Mouse (Mus musculus): ENCODE measurements at regions not wholly inside any gene's neighbourhood (a gene's known extent, or its start where the extent isn't known, plus 50 kb on each side); places are given as distances from the start of the nearest gene placed in this dataset.

GRCm38 (mm10) chr15:59799124-59799815 lies 217.1 kb downstream of the 4933412E24Rik start:
- intact Hi-C loops (cut with DNase I; ENCODE audit: low total_unique reads): no loop called here

GRCm38 (mm10) chr15:59798486-59798885 lies 217.9 kb downstream of the 4933412E24Rik start:
- intact Hi-C loops (cut with DNase I; ENCODE audit: low total_unique reads): no loop called here
- no peak for DNase-seq

More at GRCm38 (mm10) chr15:59799124-59799815, 217.1 kb downstream of the 4933412E24Rik start:
- no peak for DNase-seq

DNA sequence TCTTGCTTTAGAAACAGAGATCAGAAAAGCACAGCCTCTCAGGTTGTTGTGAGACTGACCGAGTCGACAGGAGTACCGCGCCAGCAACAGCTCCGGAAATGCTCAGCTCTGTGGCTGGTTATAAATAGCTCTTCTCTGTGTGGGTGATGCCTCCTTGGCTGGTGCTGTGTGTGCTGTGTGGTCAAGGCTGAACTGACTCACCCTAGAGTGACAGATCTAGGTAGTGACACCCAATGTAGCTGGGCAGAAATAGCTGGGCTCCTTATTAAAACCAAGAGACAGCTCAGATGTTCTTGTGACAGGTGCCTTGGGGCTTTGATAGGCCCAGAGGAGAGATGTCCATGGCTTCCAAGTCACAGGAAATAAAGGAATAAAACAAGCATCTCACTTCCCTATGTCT lies 220.7 kb downstream of the 4933412E24Rik start:
- intact Hi-C loops (cut with DNase I; ENCODE audit: low total_unique reads): no loop called here
- DNase-seq: peak; percentile 44

- no peak for DNase-seq
- intact Hi-C loops (cut with DNase I; ENCODE audit: low total_unique reads): no loop called here
Measured at GRCm38 (mm10) chr15:59794871-59795270, 221.5 kb downstream of the 4933412E24Rik start.

DNA sequence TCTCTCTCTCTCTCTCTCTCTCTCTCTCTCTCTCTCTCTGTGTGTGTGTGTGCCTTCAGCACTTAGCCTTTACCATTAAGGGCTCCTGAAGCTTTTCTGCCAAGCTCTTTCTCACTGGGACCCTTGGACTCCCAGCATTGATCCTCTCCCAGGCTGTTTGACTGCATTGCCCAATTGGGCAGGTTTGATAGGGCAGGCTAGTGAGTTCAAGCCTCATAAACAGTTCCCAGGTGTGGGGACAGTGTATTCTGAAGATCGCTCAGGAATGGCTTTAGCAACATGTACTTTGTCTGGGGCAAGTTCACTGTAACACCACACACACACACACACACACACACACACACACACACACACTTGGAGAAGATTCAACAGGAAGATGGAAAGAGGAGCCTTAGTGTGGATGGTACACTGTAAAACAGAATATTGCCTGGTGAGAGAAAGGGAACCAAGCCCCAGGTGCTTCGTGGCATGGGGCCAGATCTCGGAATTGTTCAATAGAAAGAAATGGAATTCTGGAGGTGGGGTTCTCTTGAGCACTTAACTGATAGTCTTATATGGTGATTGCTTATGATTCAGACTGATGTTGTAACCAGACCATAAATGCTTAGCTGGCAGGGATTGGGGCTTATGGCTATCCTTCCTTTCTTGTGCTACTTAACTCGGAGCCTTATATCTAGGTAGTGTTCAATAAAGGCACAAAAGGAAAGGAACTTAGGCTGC lies 229.5 kb downstream of the 4933412E24Rik start:
- DNase-seq: no peak
- intact Hi-C loops (cut with DNase I; ENCODE audit: low total_unique reads): no loop called here

DNA sequence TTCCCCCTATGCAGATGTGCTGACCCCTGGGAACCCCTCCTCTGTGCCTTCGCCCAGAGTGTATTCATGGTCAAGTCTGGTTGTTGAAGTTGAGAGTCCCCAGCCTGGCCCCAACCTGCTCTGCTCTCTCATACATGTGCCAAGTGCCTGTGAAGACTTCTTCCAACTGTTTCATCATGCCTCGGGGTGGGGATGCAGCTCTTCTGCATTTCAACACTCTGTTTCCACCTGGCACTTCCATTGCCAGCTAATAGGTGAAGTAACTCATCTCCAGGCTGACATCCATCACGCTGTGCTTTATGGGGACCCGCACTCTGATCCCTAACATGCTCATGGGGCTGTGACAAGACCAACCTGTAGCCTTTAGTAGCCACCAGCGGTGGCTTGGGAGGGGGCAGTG lies 230.4 kb downstream of the 4933412E24Rik start:
- intact Hi-C loops (cut with DNase I; ENCODE audit: low total_unique reads): no loop called here
- no peak for DNase-seq

- DNase-seq: no peak
- intact Hi-C loops (cut with DNase I; ENCODE audit: low total_unique reads): no loop called here
Measured at GRCm38 (mm10) chr15:59784556-59784929, 231.9 kb downstream of the 4933412E24Rik start.

GRCm38 (mm10) chr15:59783782-59784555 lies 232.4 kb downstream of the 4933412E24Rik start:
- intact Hi-C loops (cut with DNase I; ENCODE audit: low total_unique reads): no loop called here
- DNase-seq: peak; percentile 10

GRCm38 (mm10) chr15:59783393-59783781 lies 233.0 kb downstream of the 4933412E24Rik start:
- intact Hi-C loops (cut with DNase I; ENCODE audit: low total_unique reads): no loop called here
- no peak for DNase-seq

DNA sequence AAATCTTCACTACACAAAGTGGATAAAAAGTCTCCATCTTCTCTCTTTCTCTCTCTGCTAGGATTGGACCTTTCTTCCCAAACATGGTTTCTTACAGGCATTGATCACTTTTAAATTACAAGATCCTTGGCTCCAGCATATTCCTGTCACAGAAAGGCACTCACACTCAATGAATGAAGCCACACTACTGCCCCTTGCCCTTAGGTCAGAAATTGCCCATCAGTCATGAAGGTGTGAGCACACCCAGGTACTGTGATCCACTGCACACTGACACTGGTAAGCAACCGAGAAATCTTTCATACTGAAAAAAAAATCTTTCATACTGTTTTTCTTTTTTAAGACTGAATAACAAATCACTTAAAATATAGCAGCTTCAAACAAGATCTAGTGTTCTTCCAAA lies 235.9 kb downstream of the 4933412E24Rik start:
- no peak for DNase-seq
- intact Hi-C loops (cut with DNase I; ENCODE audit: low total_unique reads): no loop called here

- DNase-seq: peak; percentile 87
- intact Hi-C loops (cut with DNase I; ENCODE audit: low total_unique reads): no loop called here
Measured at GRCm38 (mm10) chr15:59777307-59777871, 239.0 kb downstream of the 4933412E24Rik start.

DNA sequence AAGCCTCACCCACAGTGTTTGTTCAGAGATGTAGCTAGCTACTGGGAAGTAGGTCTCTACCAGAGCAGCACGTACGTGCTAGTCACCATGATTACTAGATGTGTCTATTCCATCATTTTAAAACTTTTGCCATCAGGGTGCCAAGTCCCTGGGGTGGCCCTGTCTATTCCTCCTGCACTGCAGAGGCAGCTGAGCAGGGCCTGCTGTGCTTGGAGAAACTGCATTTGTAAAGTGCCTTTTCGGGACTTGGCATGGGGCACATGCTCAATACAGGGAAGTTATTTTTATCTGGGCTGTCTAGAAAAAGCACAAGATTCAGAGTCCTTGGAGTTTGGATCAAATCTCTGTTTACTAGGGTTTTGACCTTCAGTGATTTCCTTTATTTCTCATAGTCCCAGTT lies 240.6 kb downstream of the 4933412E24Rik start:
- intact Hi-C loops (cut with DNase I; ENCODE audit: low total_unique reads): no loop called here
- no peak for DNase-seq

DNA sequence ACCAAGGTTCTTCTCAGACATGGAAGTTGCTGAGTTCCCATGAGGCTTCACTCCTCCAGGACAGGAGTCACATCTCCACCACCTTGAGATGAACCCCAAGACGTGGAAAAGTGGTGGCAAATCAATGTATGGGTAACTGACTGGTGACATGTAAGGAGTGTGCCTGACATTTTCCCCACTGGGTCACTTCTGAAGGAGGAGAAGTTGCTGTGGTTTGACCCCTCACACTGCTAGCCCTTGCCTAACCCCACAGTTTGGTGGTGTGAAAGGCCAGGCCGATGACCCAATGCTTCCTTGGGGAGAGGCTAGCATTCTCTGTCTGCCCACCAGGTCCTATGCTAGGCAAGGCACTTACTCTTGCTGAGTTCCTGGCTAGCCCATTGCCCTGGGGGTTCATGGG lies 242.4 kb downstream of the 4933412E24Rik start:
- intact Hi-C loops (cut with DNase I; ENCODE audit: low total_unique reads): no loop called here

GRCm38 (mm10) chr15:59772595-59772994 lies 243.8 kb downstream of the 4933412E24Rik start:
- no peak for DNase-seq
- intact Hi-C loops (cut with DNase I; ENCODE audit: low total_unique reads): no loop called here

More for the DNA sequence above, 242.4 kb downstream of the 4933412E24Rik start:
- no peak for DNase-seq

- intact Hi-C loops (cut with DNase I; ENCODE audit: low total_unique reads): no loop called here
- DNase-seq: no peak
Measured at GRCm38 (mm10) chr15:59762061-59762460, 254.4 kb downstream of the 4933412E24Rik start.

- intact Hi-C loops (cut with DNase I; ENCODE audit: low total_unique reads): no loop called here
- no peak for DNase-seq
Measured at GRCm38 (mm10) chr15:59760490-59760889, 255.9 kb downstream of the 4933412E24Rik start.

DNA sequence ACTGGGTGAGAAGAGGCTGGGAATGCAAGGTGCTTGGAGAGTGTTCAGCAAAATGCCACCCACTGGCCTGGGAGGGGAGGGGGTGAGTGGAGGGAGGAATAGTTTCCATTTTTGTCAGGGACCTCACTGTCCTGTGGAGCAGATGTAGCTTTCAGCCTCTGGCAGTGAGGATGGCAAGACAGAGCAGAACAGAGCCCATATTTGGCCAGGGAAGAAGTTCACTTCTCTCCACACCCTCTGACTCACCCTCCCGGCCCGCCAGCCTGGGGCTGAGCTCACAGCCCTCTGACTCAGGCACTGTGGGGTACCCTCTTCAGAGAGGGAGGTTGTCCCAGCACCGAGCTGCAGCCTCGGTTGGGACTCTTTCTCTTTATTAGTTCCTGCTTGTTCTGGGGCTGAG lies 256.8 kb downstream of the 4933412E24Rik start:
- intact Hi-C loops (cut with DNase I; ENCODE audit: low total_unique reads): no loop called here

DNA sequence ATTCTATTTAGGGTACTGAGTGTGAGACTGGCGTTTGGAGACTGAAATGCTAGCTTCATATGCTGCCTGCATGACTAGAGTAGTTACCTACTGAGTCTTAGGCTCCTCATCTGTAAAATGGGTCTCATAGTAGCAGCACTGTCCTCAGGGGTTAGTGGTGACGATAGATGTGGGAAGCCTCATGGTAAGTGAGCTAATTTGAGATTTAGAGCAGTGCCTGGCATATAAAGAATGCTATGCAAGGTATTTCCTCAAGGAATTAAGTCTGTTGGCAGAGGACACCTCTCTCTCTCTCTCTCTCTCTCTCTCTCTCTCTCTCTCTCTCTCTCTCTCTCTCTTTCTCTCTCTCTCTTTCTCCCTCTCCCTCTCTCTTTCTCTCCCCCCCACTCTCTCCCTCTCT lies 257.4 kb downstream of the 4933412E24Rik start:
- intact Hi-C loops (cut with DNase I; ENCODE audit: low total_unique reads): no loop called here
- DNase-seq: no peak

More for the DNA sequence above, 256.8 kb downstream of the 4933412E24Rik start:
- peak; percentile 70 for DNase-seq

- DNase-seq: peak; percentile 24
- intact Hi-C loops (cut with DNase I; ENCODE audit: low total_unique reads): no loop called here
Measured at GRCm38 (mm10) chr15:59756141-59756540, 260.3 kb downstream of the 4933412E24Rik start.

GRCm38 (mm10) chr15:59754906-59755305 lies 261.5 kb downstream of the 4933412E24Rik start:
- intact Hi-C loops (cut with DNase I; ENCODE audit: low total_unique reads): no loop called here
- no peak for DNase-seq

All from gastrocnemius, postnatal 14 days (tissue).